Mouse (Mus musculus): ENCODE results near the gene Uxs1.

Uxs1 gene

GRCm38 (mm10) chr1:43803906-43804474, 23.6 kb downstream of the Uxs1 start:
- no peak for DNase-seq (ENCODE audit: extremely low read depth, low read depth, low spot score)

GRCm38 (mm10) chr1:43798048-43798447, 29.6 kb downstream of the Uxs1 start:
- DNase-seq (ENCODE audit: extremely low read depth, low read depth, low spot score): no peak

- no peak for DNase-seq (ENCODE audit: extremely low read depth, low read depth, low spot score)
These were observed 37.8 kb downstream of the Uxs1 start for GRCm38 (mm10) chr1:43789765-43790164.

GRCm38 (mm10) chr1:43786711-43787110, 40.9 kb downstream of the Uxs1 start:
- DNase-seq (ENCODE audit: extremely low read depth, low read depth, low spot score): no peak

GRCm38 (mm10) chr1:43785316-43785715, 42.3 kb downstream of the Uxs1 start:
- DNase-seq (ENCODE audit: extremely low read depth, low read depth, low spot score): no peak

- DNase-seq (ENCODE audit: extremely low read depth, low read depth, low spot score): no peak
These were observed 44.4 kb downstream of the Uxs1 start for GRCm38 (mm10) chr1:43783186-43783585.

- no peak for DNase-seq (ENCODE audit: extremely low read depth, low read depth, low spot score)
These were observed 44.9 kb downstream of the Uxs1 start for GRCm38 (mm10) chr1:43782680-43783079.

- no peak for DNase-seq (ENCODE audit: extremely low read depth, low read depth, low spot score)
These were observed 45.9 kb downstream of the Uxs1 start for GRCm38 (mm10) chr1:43781672-43782071.

GRCm38 (mm10) chr1:43781195-43781594, 46.4 kb downstream of the Uxs1 start:
- DNase-seq (ENCODE audit: extremely low read depth, low read depth, low spot score): no peak

GRCm38 (mm10) chr1:43776106-43776505, 51.5 kb downstream of the Uxs1 start:
- no peak for DNase-seq (ENCODE audit: extremely low read depth, low read depth, low spot score)

GRCm38 (mm10) chr1:43774126-43774525, 53.5 kb downstream of the Uxs1 start:
- DNase-seq (ENCODE audit: extremely low read depth, low read depth, low spot score): no peak

- no peak for DNase-seq (ENCODE audit: extremely low read depth, low read depth, low spot score)
These were observed 54.9 kb downstream of the Uxs1 start for GRCm38 (mm10) chr1:43772694-43773093.

- no peak for DNase-seq (ENCODE audit: extremely low read depth, low read depth, low spot score)
These were observed 57.6 kb downstream of the Uxs1 start for GRCm38 (mm10) chr1:43770032-43770431.

- no peak for DNase-seq (ENCODE audit: extremely low read depth, low read depth, low spot score)
These were observed 58.3 kb downstream of the Uxs1 start for GRCm38 (mm10) chr1:43769348-43769747.

GRCm38 (mm10) chr1:43768385-43768990, 59.1 kb downstream of the Uxs1 start:
- no peak for DNase-seq (ENCODE audit: extremely low read depth, low read depth, low spot score)

- DNase-seq (ENCODE audit: extremely low read depth, low read depth, low spot score): no peak
These were observed 61.3 kb downstream of the Uxs1 start for GRCm38 (mm10) chr1:43766328-43766727.

- DNase-seq (ENCODE audit: extremely low read depth, low read depth, low spot score): no peak
These were observed 63.1 kb downstream of the Uxs1 start for GRCm38 (mm10) chr1:43764481-43764880.

GRCm38 (mm10) chr1:43760085-43760484, 67.5 kb downstream of the Uxs1 start:
- DNase-seq (ENCODE audit: extremely low read depth, low read depth, low spot score): no peak

GRCm38 (mm10) chr1:43754448-43755312, 72.9 kb downstream of the Uxs1 start:
- no peak for DNase-seq (ENCODE audit: extremely low read depth, low read depth, low spot score)

GRCm38 (mm10) chr1:43738519-43738894, 89.1 kb downstream of the Uxs1 start:
- no peak for DNase-seq (ENCODE audit: extremely low read depth, low read depth, low spot score)

GRCm38 (mm10) chr1:43737812-43738518, 89.6 kb downstream of the Uxs1 start:
- no peak for DNase-seq (ENCODE audit: extremely low read depth, low read depth, low spot score)

All from fat pad, adult 2 months (tissue).